Mouse (Mus musculus): ENCODE data around the gene Olfr212.
"Not testable (repeated sequence)": the region's sequence is repeated elsewhere in the genome, so short reads cannot be mapped to it uniquely, and the experiment has no call there.

Gene Olfr212

GRCm38 (mm10) chr6:116506302-116507003 lies at the start of gene Olfr212:
Gene Olfr212, plus strand, starts transcription at chr6:116506516.
- in situ Hi-C loops (cut with MboI), result not testable (repeated sequence)

GRCm38 (mm10) chr6:116458728-116459127 lies 47.6 kb upstream of the Olfr212 start:
- in situ Hi-C loops (cut with MboI), result no loop called here

- in situ Hi-C loops (cut with MboI), result no loop called here
Observed at GRCm38 (mm10) chr6:116459232-116459631, 47.1 kb upstream of the Olfr212 start.

- in situ Hi-C loops (cut with MboI), result no loop called here
Observed at GRCm38 (mm10) chr6:116460544-116461283, 45.6 kb upstream of the Olfr212 start, which contains the start of gene Alox5. Gene Alox5, minus strand, starts transcription at chr6:116461178.

- in situ Hi-C loops (cut with MboI), result no loop called here
Observed at GRCm38 (mm10) chr6:116468081-116468480, 38.2 kb upstream of the Olfr212 start.

GRCm38 (mm10) chr6:116485081-116485480 lies 21.2 kb upstream of the Olfr212 start:
- in situ Hi-C loops (cut with MboI), result no loop called here

GRCm38 (mm10) chr6:116486833-116487232 lies 19.5 kb upstream of the Olfr212 start:
- in situ Hi-C loops (cut with MboI), result no loop called here

- in situ Hi-C loops (cut with MboI), result no loop called here
Observed at GRCm38 (mm10) chr6:116488791-116489190, 17.5 kb upstream of the Olfr212 start, which contains the start of gene Olfr211. Gene Olfr211, plus strand, starts transcription at chr6:116489091.

GRCm38 (mm10) chr6:116493742-116494141 lies 12.6 kb upstream of the Olfr212 start:
- in situ Hi-C loops (cut with MboI), result no loop called here

GRCm38 (mm10) chr6:116495960-116496359 lies 10.4 kb upstream of the Olfr212 start:
- in situ Hi-C loops (cut with MboI), result no loop called here

GRCm38 (mm10) chr6:116514832-116515231 lies 8.5 kb downstream of the Olfr212 start:
- in situ Hi-C loops (cut with MboI), result no loop called here

GRCm38 (mm10) chr6:116538156-116538555 lies 31.8 kb downstream of the Olfr212 start, which contains the start of gene Olfr213:
Gene Olfr213, plus strand, starts transcription at chr6:116538456.
- in situ Hi-C loops (cut with MboI), result no loop called here

GRCm38 (mm10) chr6:116542500-116542899 lies 36.2 kb downstream of the Olfr212 start:
- in situ Hi-C loops (cut with MboI), result no loop called here

GRCm38 (mm10) chr6:116550841-116551240 lies 44.5 kb downstream of the Olfr212 start, which contains the start of gene Gm5580:
Gene Gm5580, plus strand, starts transcription at chr6:116551141.
- in situ Hi-C loops (cut with MboI), result not testable (repeated sequence)

- in situ Hi-C loops (cut with MboI), result no loop called here
Observed at GRCm38 (mm10) chr6:116553935-116554334, 47.6 kb downstream of the Olfr212 start, which contains the start of gene Olfr214. Gene Olfr214, plus strand, starts transcription at chr6:116554235.

- in situ Hi-C loops (cut with MboI), result no loop called here
Observed at GRCm38 (mm10) chr6:116554952-116555351, 48.6 kb downstream of the Olfr212 start.
